Mouse (Mus musculus) stomach, embryonic 15.5 days (tissue): Measurements from ENCODE around the gene Slc27a5. TPM values are rescaled to one million over a fixed set of nuclear protein-coding genes. Genes with fewer than 3 reads are reported as not detected.
A peak's percentile ranks its signal among the peaks of the same experiment; 100 is the strongest.

Experiments used
- ATAC-seq: fragments of 200-750 bp; cut with Nextera tagmentation; 2 replicates; pipeline ENCODE4 v1.8.0; 2017; ENCODE audit warnings: low read depth, moderate number of reproducible peaks, moderate TSS enrichment; ENCODE audit not compliant: insufficient read depth, low FRiP score
- H3K27ac ChIP-seq: fragments of 300-500 bp; sonication (generic); 2 replicates; pipeline ENCODE4 v1.5.1; 2015; ENCODE audit warnings: mild to moderate bottlenecking, inconsistent platforms
- H3K27me3 ChIP-seq: fragments of 300-500 bp; sonication (generic); replicated peaks from 2 replicates; pipeline ENCODE4 v1.6.1; 2015; ENCODE audit warnings: inconsistent platforms
- H3K36me3 ChIP-seq: fragments of 300-500 bp; sonication (generic); 2 replicates; pipeline ENCODE4 v1.6.1; 2015; ENCODE audit warnings: inconsistent platforms
- H3K4me1 ChIP-seq: fragments of 300-500 bp; sonication (generic); 2 replicates; pipeline ENCODE4 v1.6.1; 2015; ENCODE audit warnings: inconsistent platforms
- H3K4me2 ChIP-seq: fragments of 300-500 bp; sonication (generic); 2 replicates; pipeline ENCODE4 v1.6.1; 2015; ENCODE audit warnings: mild to moderate bottlenecking, inconsistent platforms
- H3K4me3 ChIP-seq: fragments of 300-500 bp; sonication (generic); replicated peaks from 2 replicates; pipeline ENCODE4 v1.5.1; 2015; ENCODE audit warnings: inconsistent platforms
- H3K9ac ChIP-seq: fragments of 300-500 bp; sonication (generic); 2 replicates; pipeline ENCODE4 v1.6.1; 2015; ENCODE audit warnings: inconsistent platforms
- H3K9me3 ChIP-seq: fragments of 300-500 bp; sonication (generic); 2 replicates; pipeline ENCODE4 v1.6.1; 2016; ENCODE audit warnings: inconsistent platforms
- WGBS: fragments of 180-500 bp; shearing (Covaris S2); methylation state at CpG from one replicate; pipeline ENCODE4 v1.1.7; 2015; 5-methylcytosine and 5-hydroxymethylcytosine counted together
- polyA plus RNA-seq: library from polyadenylated mRNA; unstranded; fragments of >200 nt; fragmentation: Nextera tagmentation; extraction: Ambion mirVana; gene quantifications from 2 replicates; pipeline ENCODE4 v1.2.1, GENCODE M21; 2015

The Slc27a5 gene
- polyA plus RNA-seq, 1 experiment from 2014 or later = 1.8 TPM

- Histone ChIP-seq H3K27ac (peak overlapping the region; percentile 80), H3K9ac (peak overlapping the region; percentile 41; the same call in 1 of the 2 replicates), H3K4me3 (peak overlapping the region; percentile 53), H3K4me1 (peaks cover 7% of the 10 kb centered on the region), H3K9me3 (no peaks in the 10 kb centered on the region), H3K4me2 (peak overlapping the region; percentile 91), H3K36me3 (no peaks in the 10 kb centered on the region), H3K27me3 (no peaks in the 10 kb centered on the region)
- 11% methylated on average over 35 of the region's 35 CpGs for WGBS
- peak; percentile 97 for ATAC-seq
These were observed 48.7 kb downstream of the Slc27a5 start for GRCm38 (mm10) chr7:12949032-12949871.

- Histone ChIP-seq H3K9me3 (no peaks in the 10 kb centered on the region), H3K27me3 (no peaks in the 10 kb centered on the region), H3K4me2 (no peak overlapping the region), H3K36me3 (no peaks in the 10 kb centered on the region), H3K9ac (no peak overlapping the region), H3K27ac (no peak overlapping the region), H3K4me3 (no peak overlapping the region), H3K4me1 (no peaks in the 10 kb centered on the region)
- ATAC-seq = no peak
These were observed 54.5 kb downstream of the Slc27a5 start for GRCm38 (mm10) chr7:12943488-12943887.

- H3K9me3 ChIP-seq = no peaks in the 10 kb centered on the region
- H3K27ac ChIP-seq = no peak overlapping the region
- no peak for ATAC-seq
- no peak overlapping the region for H3K4me3 ChIP-seq
- no peaks in the 10 kb centered on the region for H3K36me3 ChIP-seq
- H3K4me1 ChIP-seq = no peaks in the 10 kb centered on the region
- no peaks in the 10 kb centered on the region for H3K27me3 ChIP-seq
- WGBS = 81% methylated on average over 4 of the region's 4 CpGs
- H3K4me2 ChIP-seq = no peak overlapping the region
- H3K9ac ChIP-seq = no peak overlapping the region
These were observed 57.4 kb downstream of the Slc27a5 start for GRCm38 (mm10) chr7:12940599-12940998.

Other genes with a start within 250 kb of the Slc27a5 start
- gene Zscan18, start 194.6 kb downstream of the Slc27a5 start, polyA plus RNA-seq = 5.6 and 6.8 TPM in 2 replicates
- gene Zfp329, start 179.3 kb downstream of the Slc27a5 start, polyA plus RNA-seq = 12.5 and 14.7 TPM in 2 replicates
- 32.3 and 34.4 TPM in 2 replicates for gene Zfp110, start 163.4 kb downstream of the Slc27a5 start, polyA plus RNA-seq
- 3.4 and 3.6 TPM in 2 replicates for gene Zfp128, start 117.0 kb downstream of the Slc27a5 start, polyA plus RNA-seq
- 13.3 and 15.6 TPM in 2 replicates for gene Zscan22, start 100.4 kb downstream of the Slc27a5 start, polyA plus RNA-seq
- 988 and 1,049 TPM in 2 replicates for gene Rps5, start 75.9 kb downstream of the Slc27a5 start, polyA plus RNA-seq
- 1.0 and 1.3 TPM in 2 replicates for gene Rnf225, start 70.8 kb downstream of the Slc27a5 start, polyA plus RNA-seq
- gene Zfp324, start 32.4 kb downstream of the Slc27a5 start, polyA plus RNA-seq = 8.9 and 10.3 TPM in 2 replicates
- 6.9 and 8.4 TPM in 2 replicates for gene Zfp446, start 20.3 kb downstream of the Slc27a5 start, polyA plus RNA-seq
- 216 and 252 TPM in 2 replicates for gene Trim28, start 922 bp upstream of the Slc27a5 start, polyA plus RNA-seq
- gene Zbtb45, start 11.8 kb upstream of the Slc27a5 start, polyA plus RNA-seq = 20.4 and 21.9 TPM in 2 replicates
- gene Chmp2a, start 36.6 kb upstream of the Slc27a5 start, polyA plus RNA-seq = 161 and 167 TPM in 2 replicates
- 105 and 107 TPM in 2 replicates for gene Ube2m, start 40.1 kb upstream of the Slc27a5 start, polyA plus RNA-seq
- 2.7 and 3.0 TPM in 2 replicates for gene Mzf1, start 56.6 kb upstream of the Slc27a5 start, polyA plus RNA-seq
- gene Vmn1r85, start 97.0 kb upstream of the Slc27a5 start, polyA plus RNA-seq = not detected in 2 replicates
- gene Vmn1r86, start 121.7 kb upstream of the Slc27a5 start, polyA plus RNA-seq = not detected in 2 replicates
- not detected in 2 replicates for gene Vmn1r87, start 142.0 kb upstream of the Slc27a5 start, polyA plus RNA-seq
- gene Vmn1r88, start 161.4 kb upstream of the Slc27a5 start, polyA plus RNA-seq = 0.01 TPM in 1 of 2 replicates, not detected in the other
- not detected in 2 replicates for gene Vmn1r89, start 214.8 kb upstream of the Slc27a5 start, polyA plus RNA-seq